Mouse (Mus musculus): Measurements from ENCODE around the gene Cluap1. TPM values are rescaled to one million over a fixed set of nuclear protein-coding genes. Genes with fewer than 3 reads are reported as not detected.
A peak's percentile ranks its signal among the peaks of the same experiment; 100 is the strongest.
"Not testable (repeated sequence)": the region's sequence is repeated elsewhere in the genome, so short reads cannot be mapped to it uniquely, and the experiment has no call there.

Gene Cluap1
- total RNA-seq, 1 experiment from 2014 or later, result 23.0 TPM

GRCm38 (mm10) chr16:3934701-3935100 lies 26.1 kb downstream of the Cluap1 start:
- DNase-seq, result no peak

- DNase-seq, result no peak
Observed at GRCm38 (mm10) chr16:3951141-3951540, 42.5 kb downstream of the Cluap1 start.

GRCm38 (mm10) chr16:3956369-3956768 lies 47.8 kb downstream of the Cluap1 start:
- peak; percentile 55 for DNase-seq

GRCm38 (mm10) chr16:3959261-3959660 lies 50.7 kb downstream of the Cluap1 start:
- DNase-seq, result no peak

GRCm38 (mm10) chr16:3964990-3965389 lies 56.4 kb downstream of the Cluap1 start:
- no peak for DNase-seq

- DNase-seq, result no peak
Observed at GRCm38 (mm10) chr16:3965534-3965933, 56.9 kb downstream of the Cluap1 start.

- DNase-seq, result not testable (repeated sequence)
Observed at GRCm38 (mm10) chr16:3974456-3974855, 65.9 kb downstream of the Cluap1 start.

- no peak for DNase-seq
Observed at GRCm38 (mm10) chr16:3975658-3976057, 67.1 kb downstream of the Cluap1 start.

GRCm38 (mm10) chr16:3976251-3976671 lies 67.7 kb downstream of the Cluap1 start, which contains the start of gene Nlrc3:
Gene Nlrc3, minus strand, starts transcription at chr16:3976632.
- no peak for DNase-seq

- DNase-seq, result no peak
Observed at GRCm38 (mm10) chr16:3976712-3977111, 68.1 kb downstream of the Cluap1 start.

GRCm38 (mm10) chr16:3982173-3982572 lies 73.6 kb downstream of the Cluap1 start:
- DNase-seq, result no peak

GRCm38 (mm10) chr16:3983146-3983700 lies 74.6 kb downstream of the Cluap1 start:
- no peak for DNase-seq

GRCm38 (mm10) chr16:3988410-3988809 lies 79.8 kb downstream of the Cluap1 start:
- no peak for DNase-seq

Small RNA genes lying within 50 kb of the gene (microRNA-seq; reads per million reads assigned to microRNA genes)
- 0 reads per million in 2 experiments for gene Gm23493

Other genes starting within 250 kb of the Cluap1 start
- not detected in 2 replicates for gene Mefv, start 190.7 kb upstream of the Cluap1 start, total RNA-seq (2021)
- gene Zfp263, start 164.7 kb upstream of the Cluap1 start, total RNA-seq (2021), result 21.4 and 26.1 TPM in 2 replicates
- not detected in 2 replicates for gene Olfr15, start 77.9 kb upstream of the Cluap1 start, total RNA-seq (2021)
- 13.8 and 18.1 TPM in 2 replicates for gene Zfp174, start 61.5 kb upstream of the Cluap1 start, total RNA-seq (2021)
- gene Naa60, start 36.4 kb upstream of the Cluap1 start, total RNA-seq (2021), result 103 and 104 TPM in 2 replicates
- 24.4 TPM in 2 replicates for gene Zfp597, start 24.2 kb upstream of the Cluap1 start, total RNA-seq (2021)
- 1.5 and 1.8 TPM in 2 replicates for gene Gm20695, start 24.2 kb upstream of the Cluap1 start, total RNA-seq (2021)
- gene 1700037C18Rik, start 112 bp upstream of the Cluap1 start, total RNA-seq (2021), result 2.7 and 4.4 TPM in 2 replicates
- 3.7 and 4.3 TPM in 2 replicates for gene Nlrc3, start 67.8 kb downstream of the Cluap1 start, total RNA-seq (2021)
- gene Slx4, start 95.0 kb downstream of the Cluap1 start, total RNA-seq (2021), result 26.7 and 33.7 TPM in 2 replicates
- not detected in 2 replicates for gene Dnase1, start 128.1 kb downstream of the Cluap1 start, total RNA-seq (2021)
- gene Trap1, start 169.0 kb downstream of the Cluap1 start, total RNA-seq (2021), result 209 TPM in 2 replicates

All from adrenal gland, postnatal 25 days (tissue).